Mouse (Mus musculus) heart, postnatal 0 days (tissue): ENCODE results near the gene Cyp2c68.

Experiments
- CTCF ChIP-seq: IDR thresholded peaks from 2 replicates; pipeline ENCODE4 v1.5.1; 2016; ENCODE audit warnings: antibody characterized with exemption, control low read depth, low read depth
- EP300 ChIP-seq: IDR thresholded peaks from 2 replicates; pipeline ENCODE4 v1.6.1; 2016; ENCODE audit warnings: antibody characterized with exemption, low read depth

DNA sequence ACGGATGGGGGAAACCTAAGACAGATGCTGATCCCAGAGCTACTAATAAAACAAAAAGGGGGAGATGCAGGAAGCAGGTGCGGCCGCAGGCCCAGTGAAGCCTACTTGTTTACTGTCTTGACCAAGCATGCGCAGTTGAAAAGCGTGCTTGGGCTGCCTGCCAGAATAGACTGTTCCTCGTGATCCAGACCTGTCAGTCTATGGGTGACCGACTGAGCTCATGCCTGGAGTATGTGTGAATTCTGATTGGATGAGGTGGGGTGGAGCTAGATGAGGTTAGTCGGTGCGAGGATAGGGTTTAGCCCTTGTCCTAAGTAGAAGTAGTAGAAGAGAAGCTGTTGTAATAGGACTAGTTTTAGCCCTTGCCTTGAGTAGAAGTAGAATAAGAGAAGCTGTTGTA lies 93.3 kb downstream of the Cyp2c68 start:
- TF ChIP-seq CTCF (no peak), EP300 (no peak)
